Mouse (Mus musculus) CH12.LX (cell line): Measurements from ENCODE around the gene Gdf3. TPM values are rescaled to one million over a fixed set of nuclear protein-coding genes. Genes with fewer than 3 reads are reported as not detected.

ENCODE experiments used
- DNase-seq: peaks from one replicate; pipeline ENCODE4 v3.0.0-alpha.2; 2013; ENCODE audit errors: extremely low read depth
- H3K27ac ChIP-seq: 2 replicates; pipeline ENCODE4 v1.5.1; 2012; ENCODE audit warnings: low read depth, mild to moderate bottlenecking, control low read depth, moderate library complexity; ENCODE audit not compliant: insufficient read depth
- H3K27me3 ChIP-seq: replicated peaks from 2 replicates; pipeline ENCODE3; 2012; ENCODE audit warnings: inconsistent platforms
- H3K36me3 ChIP-seq, 2 experiments: replicated peaks in 1 of 2; 2 replicates each; pipeline versions ENCODE3 to v1.6.1; 2012; ENCODE audit warnings: inconsistent platforms in 1 of 2, low read length in 1 of 2, mild to moderate bottlenecking in 1 of 2, mixed read lengths in 1 of 2, moderate library complexity in 1 of 2; ENCODE audit not compliant: control insufficient read depth in 1 of 2, insufficient read depth in 1 of 2
- H3K4me1 ChIP-seq, 2 experiments: 2 replicates each; pipeline ENCODE4 v1.6.1; 2012; ENCODE audit warnings: inconsistent platforms in 1 of 2, moderate library complexity in 1 of 2; ENCODE audit not compliant: insufficient read depth in 2 of 2, control insufficient read depth in 1 of 2
- H3K4me2 ChIP-seq: 2 replicates; pipeline ENCODE4 v1.6.1; 2012; ENCODE audit warnings: low read depth, mild to moderate bottlenecking, control low read depth; ENCODE audit not compliant: poor library complexity, insufficient read depth, severe bottlenecking
- H3K4me3 ChIP-seq, 3 experiments: fragments of 150-350 bp in 1 of 3; sonication (generic) in 1 of 3; replicated peaks in 1 of 3; 2 replicates each; pipeline versions ENCODE3 to v1.5.1; 2011 to 2012; ENCODE audit warnings: low read depth in 2 of 3, low read length in 2 of 3, mild to moderate bottlenecking in 2 of 3, moderate library complexity in 2 of 3, control low read depth in 1 of 3, improper control_type of control experiment in 1 of 3, inconsistent platforms in 1 of 3, mixed read lengths in 1 of 3; ENCODE audit not compliant: poor library complexity in 1 of 3
- H3K79me2 ChIP-seq: replicated peaks from 2 replicates; pipeline ENCODE4 v1.6.1; 2012; ENCODE audit warnings: mild to moderate bottlenecking, moderate library complexity; ENCODE audit not compliant: control insufficient read depth, poor library complexity, insufficient read depth, severe bottlenecking; ENCODE audit errors: extremely low read depth
- H3K9ac ChIP-seq: 2 replicates; pipeline ENCODE4 v1.6.1; 2012; ENCODE audit warnings: low read depth, mild to moderate bottlenecking, control low read depth, moderate library complexity; ENCODE audit not compliant: insufficient read depth
- H3K9me3 ChIP-seq: replicated peaks from 2 replicates; pipeline ENCODE3; 2012; ENCODE audit warnings: low read length, inconsistent platforms, mixed read lengths
- BHLHE40 ChIP-seq: IDR thresholded peaks from 2 replicates; pipeline ENCODE4 v1.6.1; 2011; ENCODE audit warnings: mild to moderate bottlenecking, low read depth, low read length, improper control_type of control experiment
- CHD2 ChIP-seq: IDR thresholded peaks from 2 replicates; pipeline ENCODE4 v1.6.1; 2011; ENCODE audit warnings: low read length, improper control_type of control experiment
- CTCF ChIP-seq, 2 experiments: IDR thresholded peaks in 1 of 2; conservative IDR thresholded peaks in 1 of 2; 2 replicates each; pipeline ENCODE4 v1.5.1; 2011 to 2012; ENCODE audit warnings: low read depth in 2 of 2, low read length in 2 of 2, improper control_type of control experiment in 1 of 2, inconsistent platforms in 1 of 2, mild to moderate bottlenecking in 1 of 2, moderate library complexity in 1 of 2
- ETS1 ChIP-seq: conservative IDR thresholded peaks from 2 replicates; pipeline ENCODE4 v1.6.1; 2012; ENCODE audit warnings: low read depth, mild to moderate bottlenecking, inconsistent platforms, low read length, improper control_type of control experiment, moderate library complexity
- GABPA ChIP-seq: IDR thresholded peaks from 2 replicates; pipeline ENCODE4 v1.6.1; 2012; ENCODE audit warnings: low read depth, low read length, improper control_type of control experiment, inconsistent platforms; ENCODE audit not compliant: insufficient replicate concordance
- JUN ChIP-seq: IDR thresholded peaks from 2 replicates; pipeline ENCODE4 v1.6.1; 2011; ENCODE audit warnings: low read depth, mild to moderate bottlenecking, low read length, improper control_type of control experiment, moderate library complexity; ENCODE audit not compliant: insufficient read depth
- KAT2A ChIP-seq: IDR thresholded peaks from 2 replicates; pipeline ENCODE4 v1.6.1; 2012; ENCODE audit warnings: low read length, improper control_type of control experiment, inconsistent platforms; ENCODE audit not compliant: insufficient replicate concordance
- MAX ChIP-seq: IDR thresholded peaks from 2 replicates; pipeline ENCODE4 v1.6.1; 2011; ENCODE audit warnings: low read length, improper control_type of control experiment
- MAZ ChIP-seq: IDR thresholded peaks from 2 replicates; pipeline ENCODE4 v1.6.1; 2012; ENCODE audit warnings: low read depth, mild to moderate bottlenecking, inconsistent platforms, low read length, improper control_type of control experiment, moderate library complexity
- MYC ChIP-seq: IDR thresholded peaks from 2 replicates; pipeline ENCODE4 v1.6.1; 2011; ENCODE audit warnings: low read depth, mild to moderate bottlenecking, improper control_type of control experiment, low read length
- RAD21 ChIP-seq: IDR thresholded peaks from 2 replicates; pipeline ENCODE4 v1.6.1; 2011; ENCODE audit warnings: low read depth, mild to moderate bottlenecking, low read length, improper control_type of control experiment, moderate library complexity
- SMC3 ChIP-seq: IDR thresholded peaks from 2 replicates; pipeline ENCODE4 v1.6.1; 2011; ENCODE audit warnings: low read depth, low read length, improper control_type of control experiment
- TCF12 ChIP-seq: IDR thresholded peaks from 2 replicates; pipeline ENCODE4 v1.6.1; 2014; ENCODE audit warnings: low read depth, mild to moderate bottlenecking, inconsistent platforms, low read length, improper control_type of control experiment
- ZMIZ1 ChIP-seq: IDR thresholded peaks from 2 replicates; pipeline ENCODE4 v1.6.1; 2012; ENCODE audit warnings: low read depth, mild to moderate bottlenecking, inconsistent platforms, low read length, improper control_type of control experiment
- dilution Hi-C: fragments of 300-500 bp; cut with MboI; formaldehyde crosslinking; loops from 2 replicates; pipeline ENCODE4 v1.14.3; 2020; ENCODE audit warnings: low sequenced_read_pairs; ENCODE audit not compliant: extremely low pct_unique_long_range_greater_than_20kb, extremely low pct_ligation_motif_present
- in situ Hi-C: fragments of 300-500 bp; cut with MboI; formaldehyde crosslinking; loops from 3 replicates; pipeline ENCODE4 v1.14.3; 2019; ENCODE audit warnings: low sequenced_read_pairs, low pct_ligation_motif_present, low pct_unique_long_range_greater_than_20kb, mixed read lengths
- polyA plus RNA-seq: library from polyadenylated mRNA; unstranded; fragments of >175 nt; gene quantifications from 2 replicates; pipeline ENCODE4 v1.2.1, GENCODE M21; 2012; ENCODE audit warnings: low read depth; ENCODE audit not compliant: insufficient read length
- total RNA-seq, 2 experiments: library from RNA; depleted of rRNA; stranded (reverse); fragments of 300-350 nt in 1 of 2; fragments of >200 nt in 1 of 2; gene quantifications; 2 replicates each; pipeline ENCODE4 v1.2.3; 2012 to 2014

Gene Gdf3
- total and polyA plus RNA-seq, 3 experiments, result not detected

GRCm38 (mm10) chr6:122607700-122608099 is 2.2 kb downstream of the Gdf3 start:
- no peaks in the 10 kb centered on the region for H3K9me3 ChIP-seq
- TF ChIP-seq MAZ (no peak), KAT2A (no peak), TCF12 (no peak), JUN (no peak)
- dilution Hi-C loops, result no loop called here
- in situ Hi-C loops, result no loop called here
- no peaks in the 10 kb centered on the region for H3K27me3 ChIP-seq
- DNase-seq, result no peak
- H3K36me3 ChIP-seq, result no peaks in the 10 kb centered on the region
- H3K79me2 ChIP-seq, result no peaks in the 10 kb centered on the region; the same call in 1 of the 2 replicates
- no peak overlapping the region for H3K4me3 ChIP-seq
- H3K4me2 ChIP-seq, result no peak overlapping the region
- H3K27ac ChIP-seq, result no peak overlapping the region
- peaks cover 2 to 11% of the 10 kb centered on the region in 2 experiments; a peak in 2 of 4 replicates for H3K4me1 ChIP-seq
- H3K9ac ChIP-seq, result no peak overlapping the region

DNA sequence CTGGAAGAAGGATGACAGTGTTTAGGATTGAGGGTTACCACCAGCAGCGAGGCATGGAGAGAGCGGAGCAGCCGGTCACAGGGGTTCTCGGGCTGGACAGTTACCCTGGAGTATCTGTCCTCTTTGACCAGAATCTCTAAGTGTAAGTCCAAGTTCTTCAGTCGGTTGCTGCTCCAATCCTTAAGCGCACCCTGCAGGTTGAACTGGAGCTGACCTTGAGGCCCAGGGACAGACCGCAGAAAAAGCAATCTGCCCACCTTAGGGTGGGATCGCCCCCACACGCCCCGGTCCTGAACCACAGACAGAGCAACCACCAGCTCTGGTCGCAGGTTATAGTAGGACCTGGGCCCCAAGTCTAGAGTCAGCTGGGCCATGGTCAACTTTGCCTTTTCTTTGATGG is 3.2 kb downstream of the Gdf3 start:
- in situ Hi-C loops (no loop called here), dilution Hi-C loops (no loop called here)
- TF ChIP-seq MAX (no peak), CTCF (conservative IDR thresholded peaks at IDR 0.05 in 1 of 2, IDR thresholded peaks at IDR 0.05 in 1 of 2; ENCODE audit: low read depth in 2 of 2, low read length in 2 of 2) (peak in 1 of 2 experiments; percentile 8; a peak in 1 of 4 replicates)
- Histone ChIP-seq H3K27ac (no peak overlapping the region), H3K4me1 (peaks cover 2 to 11% of the 10 kb centered on the region in 2 experiments; a peak in 2 of 4 replicates), H3K9me3 (no peaks in the 10 kb centered on the region), H3K36me3 (no peaks in the 10 kb centered on the region), H3K79me2 (peaks cover 3% of the 10 kb centered on the region), H3K27me3 (no peaks in the 10 kb centered on the region), H3K4me3 (no peak overlapping the region), H3K4me2 (no peak overlapping the region), H3K9ac (no peak overlapping the region)
- DNase-seq, result no peak

DNA sequence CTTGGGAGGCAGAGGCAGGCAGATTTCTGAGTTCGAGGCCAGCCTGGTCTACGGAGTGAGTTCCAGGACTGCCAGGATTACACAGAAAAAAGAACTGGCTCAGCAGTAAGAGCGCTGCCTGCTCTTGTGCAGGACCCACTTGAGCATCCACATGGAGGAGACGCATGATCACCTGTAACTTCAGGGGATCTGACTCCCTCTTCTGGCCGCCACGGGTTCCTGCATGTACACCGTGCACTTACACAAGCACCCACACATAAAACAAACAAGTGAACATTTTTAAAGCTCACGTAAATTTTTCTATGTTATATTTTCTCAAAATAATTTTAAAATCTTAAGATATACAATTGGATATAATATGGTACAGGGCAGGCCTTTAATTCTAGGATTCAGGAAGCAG is 4.4 kb downstream of the Gdf3 start:
- no peak overlapping the region for H3K4me3 ChIP-seq
- DNase-seq, result peak; percentile 59
- peaks cover 2 to 11% of the 10 kb centered on the region in 2 experiments; a peak in 2 of 4 replicates for H3K4me1 ChIP-seq
- TF ChIP-seq CHD2 (no peak), GABPA (no peak), MAX (no peak), JUN (no peak), RAD21 (peak; percentile 53), BHLHE40 (no peak), ETS1 (no peak), CTCF (conservative IDR thresholded peaks at IDR 0.05 in 1 of 2, IDR thresholded peaks at IDR 0.05 in 1 of 2; ENCODE audit: low read depth in 2 of 2, low read length in 2 of 2) (peak; percentile 28 to 71), SMC3 (peak; percentile 54), MYC (peak; percentile 67; the same call in 1 of the 2 replicates), ZMIZ1 (no peak)
- dilution Hi-C loops, result no loop called here
- no peak overlapping the region for H3K4me2 ChIP-seq
- H3K27ac ChIP-seq, result no peak overlapping the region
- in situ Hi-C loops, result no loop called here
- no peaks in the 10 kb centered on the region for H3K9me3 ChIP-seq
- no peaks in the 10 kb centered on the region for H3K36me3 ChIP-seq
- no peaks in the 10 kb centered on the region for H3K27me3 ChIP-seq
- peaks cover 10% of the 10 kb centered on the region for H3K79me2 ChIP-seq
- no peak overlapping the region for H3K9ac ChIP-seq
